Mouse (Mus musculus) erythroblast, adult 5-6 weeks (primary cell): ENCODE results near the gene Cmip. TPM values are rescaled to one million over a fixed set of nuclear protein-coding genes. Genes with fewer than 3 reads are reported as not detected.
A peak's percentile ranks its signal among the peaks of the same experiment; 100 is the strongest.

Experiments used
- ATAC-seq: replicated peaks from 2 replicates; pipeline ENCODE4 v1.8.0; 2016; ENCODE audit warnings: moderate number of reproducible peaks, mild to moderate bottlenecking, moderate TSS enrichment, inconsistent platforms; ENCODE audit not compliant: poor library complexity, low FRiP score, severe bottlenecking
- total RNA-seq, 2 experiments: library from RNA; stranded (forward) in 1 of 2; stranded (reverse) in 1 of 2; fragments of 150-400 nt in 1 of 2; fragments of 200-764, 138-1000 nt in 1 of 2; gene quantifications; 2 replicates each; pipeline versions ENCODE4 v1.2.3 to v1.2.4; 2015 to 2017; ENCODE audit warnings: low replicate concordance in 2 of 2

Cmip gene
- total RNA-seq, 2 experiments from 2014 or later = 23.0 to 34.8 TPM

GRCm38 (mm10) chr8:117318911-117319826, 62.3 kb downstream of the Cmip start:
- no peak for ATAC-seq

GRCm38 (mm10) chr8:117320616-117321015, 63.8 kb downstream of the Cmip start:
- ATAC-seq = no peak

- ATAC-seq = no peak
Observed at GRCm38 (mm10) chr8:117321232-117321631, 64.4 kb downstream of the Cmip start.

GRCm38 (mm10) chr8:117322021-117322420, 65.2 kb downstream of the Cmip start:
- ATAC-seq = no peak

GRCm38 (mm10) chr8:117322715-117323310, 65.9 kb downstream of the Cmip start:
- ATAC-seq = no peak

- no peak for ATAC-seq
Observed at GRCm38 (mm10) chr8:117324821-117325220, 68.0 kb downstream of the Cmip start.

GRCm38 (mm10) chr8:117326735-117327134, 69.9 kb downstream of the Cmip start:
- no peak for ATAC-seq

- ATAC-seq = 0 out of 2 replicates have a peak, but pooled peaks have one; percentile 23
Observed at GRCm38 (mm10) chr8:117327385-117327837, 70.5 kb downstream of the Cmip start.

- no peak for ATAC-seq
Observed at GRCm38 (mm10) chr8:117328758-117329157, 71.9 kb downstream of the Cmip start.

GRCm38 (mm10) chr8:117329167-117329566, 72.3 kb downstream of the Cmip start:
- no peak for ATAC-seq

GRCm38 (mm10) chr8:117329903-117330302, 73.0 kb downstream of the Cmip start:
- no peak for ATAC-seq

- no peak for ATAC-seq
Observed at GRCm38 (mm10) chr8:117332229-117333010, 75.6 kb downstream of the Cmip start.

GRCm38 (mm10) chr8:117333619-117334018, 76.8 kb downstream of the Cmip start:
- ATAC-seq = no peak

GRCm38 (mm10) chr8:117334058-117334747, 77.3 kb downstream of the Cmip start:
- ATAC-seq = no peak

GRCm38 (mm10) chr8:117334748-117335393, 78.0 kb downstream of the Cmip start:
- peak; percentile 67 for ATAC-seq

GRCm38 (mm10) chr8:117335423-117335822, 78.6 kb downstream of the Cmip start:
- 0 out of 2 replicates have a peak, but pooled peaks have one; percentile 17 for ATAC-seq

- no peak for ATAC-seq
Observed at GRCm38 (mm10) chr8:117337188-117337587, 80.3 kb downstream of the Cmip start.

- no peak for ATAC-seq
Observed at GRCm38 (mm10) chr8:117338678-117339077, 81.8 kb downstream of the Cmip start.

GRCm38 (mm10) chr8:117339296-117339957, 82.6 kb downstream of the Cmip start:
- no peak for ATAC-seq
